ENCODE assay signal across 19 mouse cellular contexts in the genomic region with DNA sequence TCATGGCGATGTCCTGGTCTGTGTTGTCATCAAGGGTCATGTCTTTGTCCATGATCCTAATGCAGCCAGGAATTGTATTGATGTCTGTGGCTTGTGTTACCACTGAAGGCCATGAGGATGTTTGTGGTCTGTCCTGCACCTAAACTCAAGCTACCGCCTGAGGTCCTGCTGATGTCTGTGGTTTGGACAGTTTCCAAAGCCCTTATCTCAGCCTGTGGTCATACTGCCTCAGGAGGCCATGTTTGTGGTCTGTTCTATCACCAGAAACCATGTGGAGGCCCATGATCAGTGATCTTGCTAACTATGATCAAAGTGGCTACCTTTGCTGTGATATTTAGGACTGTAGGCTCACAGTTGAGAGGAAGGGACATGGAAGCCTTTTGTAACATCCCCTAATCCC.
DNase-seq lines count a peak whose midpoint lies in the region; ATAC-seq lines count a peak whose summit lies in the region.
"Had no signal": no experiment of that assay in that cellular context is flagged by ENCODE, and none has a peak within 500 bp of the region (broad histone marks: within the 10 kb centered on the region; RNA-seq: fewer than 3 reads in every experiment).

No protein-coding gene starts in this region.

- no peak overlapping the region for H3K4me3 ChIP-seq in liver, embryonic 15.5 days (replicated peaks)
- no peak overlapping the region for H3K4me3 ChIP-seq in forebrain, embryonic 16.5 days (replicated peaks; ENCODE audit: low read length)
- H3K4me3 ChIP-seq in intestine, embryonic 16.5 days (ENCODE audit: low read length) = no peak overlapping the region
- no peak overlapping the region for H3K4me3 ChIP-seq in forebrain, embryonic 10.5 days
- H3K4me3 ChIP-seq: embryonic facial prominence, embryonic 13.5 days; heart, embryonic 10.5 days; limb, embryonic 12.5 days; lung, embryonic 15.5 days; neural tube, embryonic 13.5 days had no signal

- no peak overlapping the region for H3K4me2 ChIP-seq in liver, embryonic 15.5 days
- H3K4me2 ChIP-seq in forebrain, embryonic 16.5 days (ENCODE audit: low read length) = no peak overlapping the region
- H3K4me2 ChIP-seq in intestine, embryonic 16.5 days (ENCODE audit: low read depth, low read length) = no peak overlapping the region
- H3K4me2 ChIP-seq: embryonic facial prominence, embryonic 13.5 days; limb, embryonic 12.5 days; lung, embryonic 15.5 days; neural tube, embryonic 13.5 days had no signal

- H3K27ac ChIP-seq in liver, embryonic 15.5 days (replicated peaks) = no peak overlapping the region
- no peak overlapping the region for H3K27ac ChIP-seq in forebrain, embryonic 16.5 days (ENCODE audit: low read length)
- no peak overlapping the region for H3K27ac ChIP-seq in intestine, embryonic 16.5 days (ENCODE audit: low read length)
- no peak overlapping the region for H3K27ac ChIP-seq in forebrain, embryonic 10.5 days
- H3K27ac ChIP-seq: embryonic facial prominence, embryonic 13.5 days; heart, embryonic 10.5 days; limb, embryonic 12.5 days; lung, embryonic 15.5 days; neural tube, embryonic 13.5 days had no signal

- peak; percentile 65 for ATAC-seq in erythroid progenitor cell, adult 5-6 weeks (replicated peaks; ENCODE audit: low FRiP score, poor library complexity, severe bottlenecking)
- peak; percentile 73 for ATAC-seq in liver, embryonic 15.5 days (ENCODE audit: insufficient read depth)
- ATAC-seq in forebrain, embryonic 16.5 days = no peak
- ATAC-seq in intestine, embryonic 16.5 days = no peak

- peak; percentile 91 for DNase-seq in MEL-GATA-1-ER (ENCODE audit: extremely low read depth, low read depth)
- peak; percentile 4 to 17 for DNase-seq in natural killer cell, adult 2 months (ENCODE audit: low spot score in 2 of 2)
- no peak for DNase-seq in forebrain, embryonic 10.5 days (ENCODE audit: extremely low spot score, low spot score)
- DNase-seq: adrenal gland, postnatal 14 days; cerebellum, adult 9-10 months; gastrocnemius, postnatal 25 days; kidney, adult 2 months; kidney, postnatal 36 days; right cerebral cortex, postnatal 14 days; thymus, postnatal 25 days had no signal

- H3K36me3 ChIP-seq in liver, embryonic 15.5 days (replicated peaks) = no peaks in the 10 kb centered on the region
- no peaks in the 10 kb centered on the region for H3K36me3 ChIP-seq in forebrain, embryonic 16.5 days (ENCODE audit: control insufficient read depth, insufficient read depth)
- H3K36me3 ChIP-seq in intestine, embryonic 16.5 days (ENCODE audit: control insufficient read depth, insufficient read depth, low read length) = no peaks in the 10 kb centered on the region
- H3K36me3 ChIP-seq in forebrain, embryonic 10.5 days (replicated peaks) = no peaks in the 10 kb centered on the region
- H3K36me3 ChIP-seq: embryonic facial prominence, embryonic 13.5 days; heart, embryonic 10.5 days; limb, embryonic 12.5 days; lung, embryonic 15.5 days; neural tube, embryonic 13.5 days had no signal

- no peaks in the 10 kb centered on the region for H3K27me3 ChIP-seq in liver, embryonic 15.5 days
- H3K27me3 ChIP-seq in forebrain, embryonic 16.5 days (replicated peaks; ENCODE audit: control insufficient read depth, insufficient read depth, low read length) = no peaks in the 10 kb centered on the region
- no peaks in the 10 kb centered on the region for H3K27me3 ChIP-seq in intestine, embryonic 16.5 days (replicated peaks; ENCODE audit: control insufficient read depth, insufficient read depth, low read length)
- H3K27me3 ChIP-seq in forebrain, embryonic 10.5 days (ENCODE audit: poor library complexity, severe bottlenecking) = no peaks in the 10 kb centered on the region
- H3K27me3 ChIP-seq: embryonic facial prominence, embryonic 13.5 days; limb, embryonic 12.5 days; lung, embryonic 15.5 days; neural tube, embryonic 13.5 days had no signal

- H3K9me3 ChIP-seq in liver, embryonic 15.5 days (replicated peaks) = no peaks in the 10 kb centered on the region
- no peaks in the 10 kb centered on the region for H3K9me3 ChIP-seq in forebrain, embryonic 16.5 days (ENCODE audit: control insufficient read depth, low read length)
- no peaks in the 10 kb centered on the region for H3K9me3 ChIP-seq in intestine, embryonic 16.5 days (ENCODE audit: control insufficient read depth, low read length)
- no peaks in the 10 kb centered on the region for H3K9me3 ChIP-seq in forebrain, embryonic 10.5 days
- H3K9me3 ChIP-seq: embryonic facial prominence, embryonic 13.5 days; heart, embryonic 10.5 days; limb, embryonic 12.5 days; lung, embryonic 15.5 days; neural tube, embryonic 13.5 days had no signal

- peaks cover 7% of the 10 kb centered on the region for H3K4me1 ChIP-seq in liver, embryonic 15.5 days (replicated peaks)
- no peaks in the 10 kb centered on the region for H3K4me1 ChIP-seq in forebrain, embryonic 16.5 days (replicated peaks; ENCODE audit: control insufficient read depth, insufficient read depth, low read length)
- no peaks in the 10 kb centered on the region for H3K4me1 ChIP-seq in intestine, embryonic 16.5 days (ENCODE audit: control insufficient read depth, insufficient read depth, low read length)
- H3K4me1 ChIP-seq in forebrain, embryonic 10.5 days = no peaks in the 10 kb centered on the region
- H3K4me1 ChIP-seq: embryonic facial prominence, embryonic 13.5 days; heart, embryonic 10.5 days; limb, embryonic 12.5 days; lung, embryonic 15.5 days; neural tube, embryonic 13.5 days had no signal

- WGBS in liver, embryonic 15.5 days (ENCODE audit: insufficient replicate concordance) = 25% methylated on average over 2 of the region's 2 CpGs
- 93% methylated on average over 2 of the region's 2 CpGs for WGBS in forebrain, embryonic 16.5 days
- 87% methylated on average over 2 of the region's 2 CpGs for WGBS in intestine, embryonic 16.5 days
- 92% methylated on average over 2 of the region's 2 CpGs for WGBS in forebrain, embryonic 10.5 days

- H3K9ac ChIP-seq in liver, embryonic 15.5 days = no peak overlapping the region
- H3K9ac ChIP-seq in forebrain, embryonic 16.5 days (replicated peaks; ENCODE audit: low read depth, low read length) = no peak overlapping the region
- no peak overlapping the region for H3K9ac ChIP-seq in intestine, embryonic 16.5 days (ENCODE audit: low read depth, low read length)
- H3K9ac ChIP-seq: embryonic facial prominence, embryonic 13.5 days; limb, embryonic 12.5 days; lung, embryonic 15.5 days; neural tube, embryonic 13.5 days had no signal

Comparison
In these comparisons a context has a peak if more than half of its experiments do, and no peak if none do; other contexts are left out.
1. ATAC-seq: peak in erythroid progenitor cell, adult 5-6 weeks (single experiment) and liver, embryonic 15.5 days (single experiment); none in forebrain, embryonic 16.5 days (single experiment) and intestine, embryonic 16.5 days (single experiment).